Mouse (Mus musculus) C2C12 (cell line): ENCODE data around the gene Pgr.

ENCODE experiments used
- CEBPB ChIP-seq: IDR thresholded peaks from one replicate; pipeline ENCODE4 v1.6.1; 2011; ENCODE audit warnings: low read depth, mild to moderate bottlenecking, control low read depth, moderate library complexity
- CTCF ChIP-seq: IDR thresholded peaks from one replicate; pipeline ENCODE4 v1.5.1; 2011; ENCODE audit not compliant: control insufficient read depth, insufficient read depth, insufficient read length
- FOSL1 ChIP-seq: IDR thresholded peaks from one replicate; pipeline ENCODE4 v1.8.0; 2011; ENCODE audit warnings: mild to moderate bottlenecking, low read length; ENCODE audit not compliant: poor library complexity, insufficient read depth, severe bottlenecking
- MYOD1 ChIP-seq: IDR thresholded peaks from one replicate; pipeline ENCODE4 v1.6.1; 2011; ENCODE audit warnings: low read depth; ENCODE audit not compliant: control insufficient read depth, insufficient read length
- USF1 ChIP-seq: IDR thresholded peaks from one replicate; pipeline ENCODE4 v1.6.1; 2011; ENCODE audit warnings: low read depth, mild to moderate bottlenecking, control low read depth, moderate library complexity

DNA sequence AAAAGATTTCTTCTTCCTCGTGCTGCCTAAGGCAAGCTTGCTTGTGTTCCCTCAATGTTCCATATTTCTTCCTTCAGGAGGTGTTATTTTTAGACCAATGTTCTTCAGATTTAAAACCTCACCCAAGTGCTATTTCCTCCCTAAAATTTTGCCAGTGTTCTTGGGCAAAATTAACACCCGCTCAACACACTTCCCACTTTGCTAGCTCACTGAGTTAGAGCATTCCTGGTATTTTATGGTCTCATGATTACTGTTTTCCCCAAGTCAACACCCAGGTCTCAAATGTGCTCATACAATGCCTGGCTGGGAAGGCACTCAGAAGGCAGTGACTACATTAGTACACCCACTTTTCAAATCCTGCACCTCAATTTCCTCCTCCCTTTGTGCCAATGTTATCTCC, 27.9 kb downstream of the Pgr start:
- no peak for TF ChIP-seq CEBPB
- TF ChIP-seq CTCF = no peak
- no peak for TF ChIP-seq USF1
- no peak for TF ChIP-seq FOSL1
- TF ChIP-seq MYOD1 = no peak
